Mouse (Mus musculus) hindbrain, embryonic 16.5 days (tissue): ENCODE results near the gene Esyt1. TPM values are rescaled to one million over a fixed set of nuclear protein-coding genes. Genes with fewer than 3 reads are reported as not detected.

ENCODE experiments used
- ATAC-seq: fragments of 200-750 bp; cut with Nextera tagmentation; 2 replicates; pipeline ENCODE4 v1.8.0; 2017; ENCODE audit warnings: moderate TSS enrichment, moderate library complexity
- H3K27ac ChIP-seq: fragments of 300-500 bp; sonication (generic); 2 replicates; pipeline ENCODE4 v1.5.1; 2014; ENCODE audit warnings: low read depth, mild to moderate bottlenecking, control low read depth, low read length, moderate library complexity
- H3K27me3 ChIP-seq: fragments of 300-500 bp; sonication (generic); replicated peaks from 2 replicates; pipeline ENCODE4 v1.6.1; 2014; ENCODE audit warnings: low read length; ENCODE audit not compliant: control insufficient read depth, insufficient read depth
- H3K36me3 ChIP-seq: fragments of 300-500 bp; sonication (generic); 2 replicates; pipeline ENCODE4 v1.6.1; 2014; ENCODE audit warnings: mild to moderate bottlenecking, low read length, moderate library complexity, mixed read lengths; ENCODE audit not compliant: control insufficient read depth, insufficient read depth
- H3K4me1 ChIP-seq: fragments of 300-500 bp; sonication (generic); 2 replicates; pipeline ENCODE4 v1.6.1; 2014; ENCODE audit warnings: low read depth, low read length; ENCODE audit not compliant: control insufficient read depth, insufficient read depth
- H3K4me2 ChIP-seq: fragments of 300-500 bp; sonication (generic); 2 replicates; pipeline ENCODE4 v1.6.1; 2014; ENCODE audit warnings: mild to moderate bottlenecking, low read length, control low read depth, moderate library complexity
- H3K4me3 ChIP-seq: fragments of 300-500 bp; sonication (generic); 2 replicates; pipeline ENCODE4 v1.5.1; 2014; ENCODE audit warnings: mild to moderate bottlenecking, low read length, control low read depth, moderate library complexity
- H3K9ac ChIP-seq: fragments of 300-500 bp; sonication (generic); 2 replicates; pipeline ENCODE4 v1.6.1; 2014; ENCODE audit warnings: low read depth, mild to moderate bottlenecking, control low read depth, low read length, moderate library complexity
- H3K9me3 ChIP-seq: fragments of 300-500 bp; sonication (generic); 2 replicates; pipeline ENCODE4 v1.6.1; 2014; ENCODE audit warnings: mild to moderate bottlenecking, low read length, moderate library complexity; ENCODE audit not compliant: control insufficient read depth
- WGBS: fragments of 180-500 bp; shearing (Covaris S2); extraction: QIAGEN DNeasy Blood & Tissue Kit; methylation state at CpG from one replicate; pipeline ENCODE4 v1.1.7; 2014; 5-methylcytosine and 5-hydroxymethylcytosine counted together
- polyA plus RNA-seq: library from polyadenylated mRNA; unstranded; fragments of >200 nt; fragmentation: Nextera tagmentation; extraction: Ambion mirVana; gene quantifications from 2 replicates; pipeline ENCODE4 v1.2.1, GENCODE M21; 2015

Gene Esyt1
- polyA plus RNA-seq, 1 experiment from 2014 or later: 13.5 TPM

DNA sequence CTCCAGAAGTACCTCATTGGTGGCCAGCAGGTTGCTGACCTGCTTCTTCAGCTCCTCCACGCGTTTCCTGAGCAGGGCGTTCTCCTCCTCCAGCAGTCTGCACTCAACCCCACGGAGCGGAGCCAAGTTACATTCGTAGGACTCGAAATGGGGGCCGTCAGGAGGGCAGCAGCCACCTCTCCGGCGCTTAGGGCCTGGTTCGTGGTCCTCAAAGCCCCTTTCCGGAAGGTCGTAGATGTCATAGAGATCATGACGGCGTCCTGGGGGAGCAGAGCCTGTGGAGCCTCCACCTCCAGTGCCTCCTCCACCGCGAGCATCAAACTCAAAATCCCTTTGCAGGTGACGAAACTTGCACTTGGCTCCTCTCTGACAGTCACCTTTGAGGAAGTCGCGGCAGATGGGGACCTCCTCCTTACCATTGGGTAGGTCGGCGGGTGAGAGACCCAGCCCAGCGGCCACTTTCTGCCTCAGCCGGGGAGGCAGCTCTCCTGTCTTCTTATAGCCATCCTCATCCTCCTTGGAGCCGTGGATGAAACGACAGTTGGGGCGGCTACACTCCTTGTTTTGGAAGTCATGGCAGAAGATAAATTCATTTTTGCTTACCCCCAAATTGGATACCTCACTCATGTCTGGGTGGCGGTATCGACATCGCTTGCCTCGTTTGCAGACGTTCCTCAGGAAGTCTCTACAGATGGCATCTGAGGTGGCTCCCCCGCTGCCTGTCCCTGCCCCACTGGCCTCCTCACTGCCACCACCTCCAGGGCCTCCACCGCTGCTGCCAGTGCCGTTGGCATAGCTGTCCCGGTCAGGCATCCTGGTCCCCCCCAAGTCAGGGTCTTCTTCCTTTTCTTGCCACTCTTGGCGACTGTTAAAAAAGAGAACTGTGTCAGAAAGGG lies 19.3 kb upstream of the Esyt1 start:
- ATAC-seq: no peak
- peaks cover 28% of the 10 kb centered on the region for H3K36me3 ChIP-seq
- H3K27me3 ChIP-seq: no peaks in the 10 kb centered on the region
- no peak overlapping the region for H3K4me3 ChIP-seq
- H3K9me3 ChIP-seq: no peaks in the 10 kb centered on the region
- H3K9ac ChIP-seq: no peak overlapping the region; the same call in 1 of the 2 replicates
- H3K4me1 ChIP-seq: peaks cover 7% of the 10 kb centered on the region
- 96% methylated on average over 37 of the region's 37 CpGs for WGBS
- no peak overlapping the region for H3K4me2 ChIP-seq
- no peak overlapping the region for H3K27ac ChIP-seq

DNA sequence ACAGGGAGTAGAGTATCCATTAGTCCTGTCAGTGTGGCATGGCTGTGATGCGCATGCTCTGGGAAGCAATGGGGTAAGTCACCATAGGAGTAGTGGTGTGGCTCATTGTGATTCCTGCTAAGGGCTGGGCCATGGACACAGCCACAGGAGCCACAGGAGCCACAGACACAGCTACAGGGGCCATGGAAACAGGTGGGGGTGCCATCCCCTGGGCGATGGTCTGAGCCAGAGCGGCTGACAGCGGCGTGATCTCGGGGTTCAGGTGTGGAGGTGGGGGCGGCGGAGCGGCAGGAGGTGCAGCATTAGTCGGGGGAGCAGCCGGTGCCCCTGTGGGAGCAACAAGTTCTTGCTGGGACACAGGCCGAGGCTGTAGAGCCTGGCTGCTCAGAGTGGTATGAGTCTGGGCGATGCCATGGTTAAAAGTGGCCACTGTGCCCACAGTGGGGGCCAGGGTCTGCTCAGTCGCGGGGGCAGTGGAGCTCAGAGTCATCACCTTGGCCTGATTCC lies 18.5 kb upstream of the Esyt1 start:
- Histone ChIP-seq H3K27ac (no peak overlapping the region), H3K4me2 (no peak overlapping the region), H3K27me3 (no peaks in the 10 kb centered on the region), H3K36me3 (peaks cover 28% of the 10 kb centered on the region), H3K9me3 (no peaks in the 10 kb centered on the region), H3K9ac (no peak overlapping the region), H3K4me1 (peaks cover 7% of the 10 kb centered on the region), H3K4me3 (no peak overlapping the region)
- WGBS: 96% methylated on average over 15 of the region's 15 CpGs
- no peak for ATAC-seq

DNA sequence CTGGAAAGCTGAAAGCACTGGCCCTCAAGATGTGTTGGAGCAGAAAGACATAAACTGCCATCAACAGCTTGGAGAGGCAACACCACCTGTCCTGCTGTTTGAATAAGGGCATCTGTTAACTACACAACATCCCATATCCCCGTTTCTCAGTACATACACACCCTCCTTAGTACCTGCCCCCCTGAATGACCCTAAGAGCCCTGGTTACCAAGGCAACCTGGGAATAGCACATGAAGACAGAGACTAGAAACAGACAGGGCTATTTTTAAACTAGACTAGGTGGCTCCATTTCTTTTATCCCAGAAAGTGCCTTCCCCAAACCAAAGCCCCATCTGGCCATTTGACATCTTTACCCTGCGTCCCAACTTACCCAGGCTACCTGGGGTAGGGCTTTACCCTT lies 17.4 kb upstream of the Esyt1 start:
- 76% methylated on average over 2 of the region's 2 CpGs for WGBS
- Histone ChIP-seq H3K27me3 (no peaks in the 10 kb centered on the region), H3K36me3 (peaks cover 28% of the 10 kb centered on the region), H3K4me3 (no peak overlapping the region), H3K9ac (no peak overlapping the region), H3K9me3 (no peaks in the 10 kb centered on the region), H3K4me2 (no peak overlapping the region), H3K4me1 (peaks cover 7% of the 10 kb centered on the region), H3K27ac (no peak overlapping the region)
- ATAC-seq: no peak

DNA sequence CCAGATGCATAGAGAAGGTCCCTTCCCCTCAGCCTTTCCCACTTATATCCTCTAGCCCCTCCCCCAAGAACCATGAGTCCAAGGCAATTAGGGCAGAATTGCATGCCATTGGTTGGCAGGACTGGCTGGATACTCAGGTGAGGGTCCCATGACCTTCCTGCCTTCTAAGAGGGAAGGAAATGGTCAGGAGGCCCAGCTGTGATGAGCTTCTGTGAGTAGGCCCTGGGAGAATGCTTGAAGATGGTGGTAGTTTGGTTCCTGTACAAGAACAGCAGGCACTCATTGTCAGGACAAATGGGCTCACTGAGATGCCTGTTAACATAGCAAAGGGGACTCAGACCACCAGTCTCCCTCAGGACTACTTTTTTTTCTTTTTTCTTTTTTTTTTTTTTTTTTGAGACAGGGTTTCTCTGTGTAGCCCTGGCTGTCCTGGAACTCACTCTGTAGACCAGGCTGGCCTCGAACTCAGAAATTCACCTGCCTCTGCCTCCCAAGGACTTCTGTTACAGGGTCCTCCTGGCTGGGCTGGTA lies 12.7 kb upstream of the Esyt1 start:
- H3K27me3 ChIP-seq: no peaks in the 10 kb centered on the region
- WGBS: 100% methylated on average over 1 of the region's 1 CpGs
- no peak overlapping the region for H3K27ac ChIP-seq
- H3K4me1 ChIP-seq: no peaks in the 10 kb centered on the region
- H3K36me3 ChIP-seq: peaks cover 8% of the 10 kb centered on the region
- no peak overlapping the region for H3K9ac ChIP-seq
- no peak overlapping the region for H3K4me3 ChIP-seq
- H3K9me3 ChIP-seq: no peaks in the 10 kb centered on the region
- no peak overlapping the region for H3K4me2 ChIP-seq
- ATAC-seq: no peak

DNA sequence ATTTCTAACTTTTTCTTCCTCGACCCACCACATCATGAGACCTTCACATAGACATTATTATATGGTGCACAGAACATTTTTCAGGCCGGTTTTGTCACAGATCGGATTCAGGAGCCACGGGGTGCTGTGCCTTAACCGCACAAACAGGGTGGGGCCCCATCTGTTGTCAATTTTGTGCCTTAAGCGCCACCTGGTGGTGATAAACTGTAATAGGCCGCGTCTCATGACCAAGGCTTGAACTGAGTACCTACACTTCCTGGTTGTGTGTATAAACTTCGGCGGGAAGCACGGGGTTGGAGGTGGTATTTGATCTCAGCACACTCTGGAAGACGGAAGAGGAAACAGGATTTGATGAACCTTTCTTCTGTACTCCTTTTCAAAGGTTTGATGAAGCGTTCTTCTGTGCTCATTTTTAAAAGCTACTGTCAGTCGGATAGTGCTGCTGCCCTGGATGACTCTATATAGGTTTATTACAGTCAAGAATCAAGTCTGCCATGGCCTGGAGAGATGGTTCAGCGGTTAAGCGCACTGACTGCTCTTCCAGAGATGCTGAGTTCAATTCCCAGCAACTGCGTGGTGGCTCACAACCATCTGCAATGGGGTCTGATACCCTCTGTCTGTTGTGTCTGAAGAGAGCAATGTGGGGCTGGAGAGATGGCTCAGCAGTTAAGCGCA lies 10.7 kb upstream of the Esyt1 start:
- WGBS: 16% methylated on average over 18 of the region's 18 CpGs
- no peak overlapping the region for H3K27ac ChIP-seq

DNA sequence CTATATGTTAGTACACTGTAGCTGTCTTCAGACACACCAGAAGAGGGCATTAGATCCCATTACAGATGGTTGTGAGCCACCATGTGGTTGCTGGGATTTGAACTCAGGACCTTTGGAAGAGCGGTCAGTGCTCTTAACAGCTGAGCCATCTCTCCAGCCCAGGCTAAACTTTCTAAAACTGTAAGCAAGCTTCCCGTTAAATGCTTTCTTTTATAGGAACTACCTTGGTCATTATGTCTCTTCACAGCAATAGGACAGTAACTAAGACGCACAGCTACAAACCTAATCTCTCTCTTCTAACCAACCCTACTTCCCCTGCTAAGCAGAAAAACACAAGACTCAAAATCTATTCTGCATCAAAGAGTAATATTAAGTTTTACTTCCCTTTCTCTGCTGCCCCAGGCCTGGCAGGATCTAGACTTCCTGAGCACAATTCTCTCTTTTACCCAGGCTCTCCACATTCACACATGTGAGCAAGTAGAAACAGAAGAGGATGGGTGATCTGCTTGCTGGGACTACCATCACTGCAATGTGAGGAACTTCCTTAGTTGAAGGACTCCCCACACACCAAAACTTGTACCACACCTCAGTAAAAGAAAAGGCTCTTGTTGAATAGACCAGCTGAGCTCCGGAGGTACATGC lies 10.1 kb upstream of the Esyt1 start:
- WGBS: 71% methylated on average over 4 of the region's 4 CpGs
- Histone ChIP-seq H3K9me3 (no peaks in the 10 kb centered on the region), H3K4me2 (peak overlapping the region; percentile 49), H3K4me1 (no peaks in the 10 kb centered on the region), H3K27me3 (no peaks in the 10 kb centered on the region), H3K4me3 (peak overlapping the region; percentile 11; the same call in 1 of the 2 replicates), H3K9ac (0 out of 2 replicates have a peak overlapping the region, but pooled peaks have one; percentile 8), H3K27ac (no peak overlapping the region), H3K36me3 (no peaks in the 10 kb centered on the region)
- ATAC-seq: peak; percentile 41; the same call in 1 of the 2 replicates

More for the DNA sequence above, 10.7 kb upstream of the Esyt1 start:
- Histone ChIP-seq H3K4me1 (no peaks in the 10 kb centered on the region), H3K36me3 (no peaks in the 10 kb centered on the region), H3K27me3 (no peaks in the 10 kb centered on the region), H3K4me2 (peak overlapping the region; percentile 49), H3K9me3 (no peaks in the 10 kb centered on the region), H3K9ac (0 out of 2 replicates have a peak overlapping the region, but pooled peaks have one; percentile 13), H3K4me3 (peak overlapping the region; percentile 11; the same call in 1 of the 2 replicates)
- ATAC-seq: peak; percentile 93

DNA sequence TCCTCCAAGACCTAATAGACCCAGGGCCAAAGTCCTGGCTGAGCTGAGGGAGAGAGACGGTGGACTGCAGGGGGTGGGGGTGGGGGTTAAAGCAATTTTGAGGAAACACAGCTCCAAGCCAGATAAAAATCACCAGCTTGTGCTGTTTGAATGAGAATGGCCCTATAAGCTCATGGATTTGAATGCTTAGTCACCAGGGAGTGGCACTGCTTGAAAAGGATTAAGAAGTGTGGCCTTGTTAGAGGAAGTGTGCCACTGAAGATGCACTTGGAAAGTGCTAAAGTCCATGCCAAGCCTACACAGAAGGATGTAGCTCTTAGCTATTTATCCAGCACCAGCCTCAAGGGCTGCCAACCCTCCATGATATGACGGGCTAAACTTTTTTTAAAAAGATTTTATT lies 9.5 kb upstream of the Esyt1 start:
- H3K27me3 ChIP-seq: no peaks in the 10 kb centered on the region
- H3K4me2 ChIP-seq: no peak overlapping the region
- no peaks in the 10 kb centered on the region for H3K9me3 ChIP-seq
- 96% methylated on average over 2 of the region's 2 CpGs for WGBS
- H3K4me1 ChIP-seq: no peaks in the 10 kb centered on the region
- no peak overlapping the region for H3K9ac ChIP-seq
- no peaks in the 10 kb centered on the region for H3K36me3 ChIP-seq
- H3K4me3 ChIP-seq: no peak overlapping the region
- ATAC-seq: no peak
- no peak overlapping the region for H3K27ac ChIP-seq

DNA sequence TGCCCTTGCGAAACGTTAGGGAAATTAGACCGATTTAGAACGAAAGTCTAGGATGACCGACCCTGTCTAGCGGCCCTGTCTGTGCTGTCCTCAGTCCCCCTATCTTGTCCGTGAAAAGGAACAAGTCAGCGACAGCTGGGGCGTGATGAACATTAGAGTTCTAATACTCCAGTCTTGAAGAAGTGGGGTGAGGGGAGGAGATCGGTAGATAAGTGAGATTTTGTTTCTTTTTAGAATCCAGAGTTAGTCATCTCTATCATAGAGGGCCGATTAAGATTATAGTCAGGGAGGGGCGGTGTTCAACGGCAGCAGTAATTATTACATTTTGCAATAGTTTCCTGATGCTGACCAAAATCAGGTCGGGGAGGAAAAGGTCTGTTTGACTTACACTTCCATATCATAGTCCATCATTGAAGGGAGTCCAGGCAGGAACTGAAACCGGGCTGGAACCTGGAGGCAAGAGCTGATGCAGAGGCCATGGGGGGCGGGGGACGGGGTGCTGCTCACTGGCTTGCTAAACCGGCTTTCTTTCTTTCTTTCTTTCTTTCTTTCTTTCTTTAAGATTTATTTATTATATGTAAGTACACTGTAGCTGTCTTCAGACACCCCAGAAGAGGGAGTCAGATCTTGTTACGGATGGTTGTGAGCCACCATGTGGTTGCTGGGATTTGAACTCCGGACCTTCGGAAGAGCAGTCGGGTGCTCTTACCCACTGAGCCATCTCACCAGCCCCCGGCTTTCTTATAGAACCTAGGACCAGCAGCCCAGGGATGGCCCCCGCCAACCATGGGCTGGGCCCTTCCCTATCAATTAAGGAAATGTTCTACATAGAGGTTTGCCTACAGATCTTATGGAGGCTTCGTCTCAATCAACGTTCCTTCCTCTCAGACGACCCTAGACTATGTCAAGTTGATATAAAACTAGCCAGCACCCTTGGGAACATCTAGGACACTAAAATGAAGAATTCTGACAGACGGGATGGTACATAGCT lies 990 bp upstream of the Esyt1 start:
- peak overlapping the region; percentile 100 for H3K4me2 ChIP-seq
- H3K9ac ChIP-seq: 0 out of 2 replicates have a peak overlapping the region, but pooled peaks have one; percentile 20
- WGBS: 31% methylated on average over 28 of the region's 28 CpGs
- H3K4me3 ChIP-seq: peak overlapping the region; percentile 83
- H3K9me3 ChIP-seq: no peaks in the 10 kb centered on the region
- no peak for ATAC-seq
- peaks cover 2% of the 10 kb centered on the region; the same call in 1 of the 2 replicates for H3K27me3 ChIP-seq
- H3K4me1 ChIP-seq: peaks cover 13% of the 10 kb centered on the region
- H3K36me3 ChIP-seq: no peaks in the 10 kb centered on the region
- H3K27ac ChIP-seq: no peak overlapping the region
